Mouse (Mus musculus): ENCODE measurements around the gene Tcf7. TPM values are rescaled to one million over a fixed set of nuclear protein-coding genes. Genes with fewer than 3 reads are reported as not detected.
A peak's percentile ranks its signal among the peaks of the same experiment; 100 is the strongest.

The Tcf7 gene
- total RNA-seq, 2 experiments from 2014 or later: 3.3 to 6.2 TPM

DNA sequence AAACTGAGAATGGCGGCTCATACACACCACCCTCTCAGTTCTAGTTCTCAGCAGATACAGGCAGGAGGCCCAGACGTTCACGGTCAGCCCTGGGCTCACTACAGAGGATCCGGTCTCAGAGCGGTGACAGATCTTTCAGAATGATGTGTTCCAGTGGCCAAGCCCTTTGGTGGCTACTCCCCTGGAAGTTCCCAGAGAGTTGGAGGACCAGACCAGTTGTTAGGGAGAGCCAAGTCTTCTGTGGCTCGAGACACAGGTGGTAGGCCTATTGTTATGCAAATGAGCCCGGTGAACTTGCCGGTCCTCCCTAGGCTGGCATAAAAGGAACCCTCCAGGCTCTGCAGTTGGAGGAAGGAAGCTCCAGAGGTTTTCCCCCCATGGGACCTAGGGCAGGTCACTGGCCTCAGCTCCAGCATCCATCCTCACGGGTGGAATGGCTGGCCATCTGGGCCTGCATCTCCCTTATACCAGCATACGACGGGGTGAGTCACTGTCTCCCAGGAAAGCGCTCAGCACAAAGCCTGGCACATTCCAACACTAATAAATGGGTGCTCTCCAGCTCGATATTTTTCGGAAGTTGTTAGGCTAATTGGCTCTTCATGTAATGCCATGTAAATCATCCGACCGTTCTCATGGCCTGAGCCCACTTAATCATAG, 3.6 kb upstream of the Tcf7 start:
- DNase-seq: no peak
- intact Hi-C loops (cut with DNase I): no loop called here

DNA sequence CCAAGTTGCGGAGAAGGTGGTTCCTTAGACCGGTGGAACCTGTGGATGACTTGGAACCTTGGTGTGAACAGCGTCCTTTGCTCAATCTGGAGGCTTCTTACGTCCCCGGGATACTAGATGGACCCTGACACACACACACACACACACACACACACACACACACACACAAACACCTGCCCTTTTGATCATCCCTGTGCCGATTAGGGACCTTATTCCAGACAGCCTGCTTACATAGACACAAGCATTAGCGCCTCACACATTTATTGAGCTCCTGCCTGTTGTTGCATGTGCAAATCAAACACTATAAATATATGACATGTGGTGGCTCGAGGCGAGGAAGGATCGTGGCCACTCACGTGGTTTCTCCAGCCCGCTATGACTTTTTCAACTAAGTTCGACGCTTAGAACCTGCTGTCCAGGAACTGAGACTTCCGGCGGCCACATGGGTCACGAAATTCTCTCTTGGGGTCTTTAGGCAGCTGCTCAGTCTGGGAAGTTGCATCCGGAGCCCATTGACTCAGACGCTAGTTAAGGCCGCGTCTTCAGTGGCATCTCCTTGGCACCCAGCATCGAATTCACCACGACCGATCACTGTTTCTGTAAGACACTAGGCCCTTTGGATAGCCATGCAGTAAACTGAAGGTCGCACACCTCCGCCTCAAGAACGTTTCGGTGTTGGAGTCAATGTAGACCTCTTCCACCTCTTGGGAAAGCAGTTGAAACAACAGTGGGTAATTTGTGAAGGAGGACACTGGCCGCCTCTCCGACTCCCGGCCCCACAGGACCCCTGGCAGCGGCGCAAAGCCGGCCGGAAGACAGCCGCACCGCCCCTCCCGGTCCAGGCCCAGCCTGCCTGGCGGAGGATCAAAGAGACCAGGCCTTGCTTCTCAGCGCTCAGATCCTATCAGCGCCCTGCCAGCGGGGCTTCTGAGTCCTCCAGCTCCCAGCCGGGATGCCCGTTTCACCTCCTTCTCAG, 1.1 kb upstream of the Tcf7 start:
- intact Hi-C loops (cut with DNase I): loop anchor here (2.0 kb wide), 2 partner anchors 13 to 15 kb away; no protein-coding TSS in a partner anchor
- DNase-seq: peak; percentile 63 to 80

DNA sequence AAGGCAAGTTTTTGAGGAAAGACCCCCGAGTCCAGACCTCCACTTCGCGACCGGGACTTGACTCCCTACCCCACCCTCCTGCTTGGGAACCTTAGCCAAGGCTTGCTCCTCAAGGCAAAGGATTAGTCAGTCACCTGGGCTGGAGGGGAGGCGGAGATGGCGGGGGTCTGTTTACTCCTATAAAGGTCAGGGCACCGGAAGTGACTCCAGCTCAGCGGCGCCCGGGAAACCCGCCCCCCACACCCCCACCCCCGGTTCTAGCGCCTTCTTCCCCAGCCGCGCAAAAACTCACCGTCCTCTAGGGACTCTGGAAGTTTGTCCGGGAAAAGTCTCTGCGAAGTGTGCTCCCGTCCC, 417 bp downstream of the Tcf7 start:
- intact Hi-C loops (cut with DNase I): loop anchor here (2.0 kb wide), 2 partner anchors 14 kb away; no protein-coding TSS in a partner anchor
- no peak for DNase-seq

DNA sequence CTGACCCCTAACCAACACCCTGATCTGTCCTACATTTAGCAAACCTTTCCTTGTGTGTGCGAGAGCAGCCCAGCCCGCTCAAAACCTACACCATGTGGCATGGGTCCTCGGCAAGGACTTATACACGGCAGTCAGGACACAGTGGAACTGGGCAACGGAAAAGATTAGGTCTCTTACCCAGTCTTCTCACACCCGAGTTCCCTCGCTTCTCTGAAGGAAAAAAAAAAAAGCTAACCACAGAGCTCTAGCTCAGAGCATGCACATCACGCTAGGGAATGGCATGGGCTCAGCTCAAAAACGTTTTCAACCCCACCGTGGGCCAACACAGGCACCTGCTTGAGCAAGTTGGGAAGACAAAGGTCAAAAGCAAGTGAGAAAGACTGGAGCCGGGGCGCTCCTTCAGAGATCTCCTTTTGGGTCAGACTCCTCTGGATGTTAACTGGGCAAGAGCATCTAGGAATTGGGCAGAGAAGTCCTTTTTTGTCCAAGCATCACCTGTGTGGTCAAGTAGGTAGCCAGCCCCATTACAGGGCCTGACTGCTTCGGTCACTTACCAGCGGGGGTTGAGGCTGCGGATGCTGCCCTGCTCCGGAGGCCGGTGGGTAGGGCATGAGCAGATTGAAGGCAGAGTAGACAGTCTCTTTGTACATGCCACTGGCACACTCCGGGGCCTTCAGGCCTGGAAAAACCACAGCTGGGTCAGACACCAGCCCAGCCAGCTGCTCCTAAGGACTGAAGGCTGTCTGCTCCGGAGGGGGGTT, 1.1 kb downstream of the Tcf7 start:
- intact Hi-C loops (cut with DNase I): loop anchor here (2.0 kb wide), 2 partner anchors 13 to 15 kb away; no protein-coding TSS in a partner anchor
- DNase-seq: no peak

DNA sequence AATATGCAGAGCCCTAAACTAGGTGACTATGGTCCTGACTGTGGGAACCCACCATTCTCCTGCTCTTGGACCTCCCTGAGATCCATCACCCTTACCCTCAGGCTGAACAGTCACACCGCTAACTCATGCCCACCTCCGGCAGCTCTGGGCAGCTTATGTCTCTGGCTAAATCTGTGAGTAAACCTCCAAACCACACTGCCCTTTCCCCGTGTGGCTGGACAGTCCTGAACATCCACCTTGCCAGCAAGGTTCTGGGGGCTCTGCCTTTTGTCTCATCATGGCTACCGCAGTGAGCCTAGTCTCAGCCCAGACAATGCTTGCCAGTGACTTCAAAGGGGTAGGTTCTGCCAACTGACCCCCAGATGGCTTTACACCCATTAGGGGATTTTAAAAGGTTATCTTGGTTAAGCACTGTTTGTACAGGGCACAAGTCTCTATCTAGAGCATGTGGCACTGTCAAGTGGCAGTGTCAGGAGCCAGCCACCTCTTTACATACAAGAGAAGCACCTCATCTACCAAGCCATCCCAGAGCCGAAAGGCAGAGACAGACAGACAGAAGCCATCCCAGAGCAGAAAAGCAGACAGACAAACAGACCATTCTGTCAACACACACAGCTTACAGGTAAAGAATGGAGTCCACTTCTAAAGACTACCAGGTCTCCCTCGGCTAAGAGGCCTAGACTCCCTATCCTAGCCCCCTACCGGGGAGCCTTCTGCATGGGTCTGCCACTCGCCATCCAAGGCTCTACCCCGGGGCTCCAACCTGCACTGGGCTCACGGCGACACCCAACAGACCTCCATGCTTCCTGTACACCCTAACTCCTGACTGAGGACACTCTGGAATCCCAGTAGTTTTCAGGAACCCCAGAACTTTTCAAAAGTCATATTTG, 2.0 kb downstream of the Tcf7 start:
- no peak for DNase-seq
- intact Hi-C loops (cut with DNase I): no loop called here

DNA sequence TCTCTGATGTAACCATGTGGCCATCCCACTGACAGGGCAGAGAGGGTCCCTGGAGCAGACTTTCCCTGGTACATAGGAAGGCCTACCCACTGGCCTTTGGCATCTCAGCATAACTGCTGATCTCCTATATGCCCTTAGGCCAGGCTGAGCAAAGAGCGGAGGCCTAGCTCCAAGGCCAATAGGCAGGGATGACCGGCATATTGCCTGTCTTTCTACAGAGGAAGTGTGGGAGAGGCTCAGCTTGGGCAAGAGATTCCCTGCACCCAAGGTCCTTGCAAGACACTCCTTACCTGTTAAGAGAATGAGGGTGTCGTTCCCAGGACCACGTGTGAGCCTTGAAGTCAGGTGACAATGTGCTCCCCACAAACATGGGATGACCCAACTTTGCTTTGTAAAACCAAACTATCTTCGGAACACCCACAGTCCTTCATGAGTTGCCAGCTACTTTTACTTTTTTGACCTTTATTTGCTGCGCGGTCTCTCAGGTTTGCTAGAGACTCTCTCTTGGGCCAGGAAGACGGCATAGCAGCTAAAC, 3.1 kb downstream of the Tcf7 start:
- DNase-seq: no peak
- intact Hi-C loops (cut with DNase I): no loop called here

DNA sequence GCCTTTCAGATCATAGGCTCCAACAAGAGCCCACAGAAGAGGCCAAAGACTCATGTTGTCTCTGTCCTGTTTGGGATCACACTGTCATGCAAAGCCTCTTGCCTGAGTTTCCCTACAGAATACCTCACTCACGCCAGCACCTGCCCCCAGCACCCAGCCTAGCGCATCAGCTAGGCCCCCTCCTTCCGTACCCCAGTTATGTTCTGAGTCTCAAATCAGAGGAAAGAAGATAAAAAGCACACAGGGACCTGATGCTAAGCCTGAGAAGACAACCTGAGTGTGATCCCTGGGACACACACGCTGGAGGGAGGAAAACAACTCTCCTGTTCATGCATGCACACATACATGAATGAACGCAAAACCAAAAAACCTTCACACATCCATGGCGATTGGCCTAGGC, 3.8 kb downstream of the Tcf7 start:
- DNase-seq: no peak
- intact Hi-C loops (cut with DNase I): no loop called here

DNA sequence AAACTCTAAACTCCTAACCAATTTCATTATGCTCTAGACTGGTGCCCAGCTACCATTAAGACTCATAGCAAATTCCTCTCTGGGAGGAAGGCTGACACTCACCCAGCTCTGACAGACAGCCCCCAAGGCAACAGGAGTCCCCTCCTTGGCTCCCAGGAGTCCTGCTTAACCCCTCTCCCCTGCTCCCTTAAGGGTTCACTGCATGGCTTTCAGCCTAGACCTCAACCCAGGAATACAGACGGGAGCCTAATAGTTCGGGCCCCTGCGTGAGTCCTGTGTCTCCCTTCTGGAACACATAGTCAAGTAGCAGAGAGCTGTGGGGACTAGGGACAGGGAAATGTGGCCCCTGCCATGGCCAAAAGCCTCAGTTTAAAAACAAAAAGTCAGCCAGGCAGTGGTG, 4.7 kb downstream of the Tcf7 start:
- intact Hi-C loops (cut with DNase I): no loop called here
- DNase-seq: no peak

DNA sequence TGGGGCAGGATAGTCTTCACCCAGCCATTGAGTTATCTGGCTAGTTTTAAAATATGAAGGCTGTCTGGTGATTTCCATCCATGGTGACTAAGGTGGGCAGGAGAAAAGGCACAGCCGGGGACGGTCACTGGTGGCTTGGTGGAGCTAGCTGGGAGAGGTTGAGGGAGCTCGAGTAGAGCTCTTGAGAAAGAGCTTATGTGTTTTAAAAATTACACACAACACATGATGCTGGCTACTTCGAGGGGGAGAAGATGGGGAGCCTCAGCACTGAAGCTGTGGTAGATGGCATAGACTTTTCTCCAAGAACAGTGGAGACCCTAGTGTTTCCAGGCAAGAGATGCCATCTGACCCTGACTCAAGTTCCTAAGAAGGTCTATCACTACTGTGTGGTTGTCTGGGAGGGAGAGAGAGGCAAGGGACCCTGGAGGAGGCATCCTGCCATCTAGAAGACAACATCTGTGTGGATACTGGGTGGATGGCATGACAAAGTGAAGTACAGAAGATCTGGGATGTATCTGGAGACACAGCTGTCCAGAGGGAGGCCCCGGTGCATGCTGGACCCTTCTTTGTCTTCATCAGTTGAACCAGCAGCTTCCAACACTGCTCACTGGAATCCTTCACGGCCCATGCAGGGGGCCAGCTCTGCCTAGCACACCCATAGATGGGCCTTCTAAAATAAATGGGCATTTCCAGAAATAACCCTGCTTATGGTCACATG, 5.2 kb downstream of the Tcf7 start:
- intact Hi-C loops (cut with DNase I): no loop called here
- DNase-seq: no peak

DNA sequence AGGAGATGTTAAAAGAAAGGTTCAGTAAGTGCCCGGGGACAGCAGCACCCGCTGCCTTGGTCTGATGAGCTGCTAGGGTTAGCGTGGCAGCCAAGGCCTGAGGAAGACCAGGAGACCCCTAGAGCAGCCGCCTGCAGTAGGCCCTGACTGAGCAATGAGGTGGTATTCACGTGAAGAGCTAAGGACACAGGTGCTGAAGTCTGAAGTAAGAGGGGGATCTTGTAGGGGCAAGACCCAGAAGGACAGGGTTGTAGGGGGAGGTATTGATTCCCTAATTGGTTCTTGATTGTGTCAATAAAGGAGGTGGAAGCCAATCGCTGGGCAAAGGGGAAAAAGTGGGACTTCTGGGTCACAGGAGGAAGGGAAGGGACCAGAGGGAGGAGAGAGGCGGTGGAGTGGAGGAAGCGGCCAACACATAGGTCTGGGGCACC, 5.8 kb downstream of the Tcf7 start:
- intact Hi-C loops (cut with DNase I): no loop called here

DNA sequence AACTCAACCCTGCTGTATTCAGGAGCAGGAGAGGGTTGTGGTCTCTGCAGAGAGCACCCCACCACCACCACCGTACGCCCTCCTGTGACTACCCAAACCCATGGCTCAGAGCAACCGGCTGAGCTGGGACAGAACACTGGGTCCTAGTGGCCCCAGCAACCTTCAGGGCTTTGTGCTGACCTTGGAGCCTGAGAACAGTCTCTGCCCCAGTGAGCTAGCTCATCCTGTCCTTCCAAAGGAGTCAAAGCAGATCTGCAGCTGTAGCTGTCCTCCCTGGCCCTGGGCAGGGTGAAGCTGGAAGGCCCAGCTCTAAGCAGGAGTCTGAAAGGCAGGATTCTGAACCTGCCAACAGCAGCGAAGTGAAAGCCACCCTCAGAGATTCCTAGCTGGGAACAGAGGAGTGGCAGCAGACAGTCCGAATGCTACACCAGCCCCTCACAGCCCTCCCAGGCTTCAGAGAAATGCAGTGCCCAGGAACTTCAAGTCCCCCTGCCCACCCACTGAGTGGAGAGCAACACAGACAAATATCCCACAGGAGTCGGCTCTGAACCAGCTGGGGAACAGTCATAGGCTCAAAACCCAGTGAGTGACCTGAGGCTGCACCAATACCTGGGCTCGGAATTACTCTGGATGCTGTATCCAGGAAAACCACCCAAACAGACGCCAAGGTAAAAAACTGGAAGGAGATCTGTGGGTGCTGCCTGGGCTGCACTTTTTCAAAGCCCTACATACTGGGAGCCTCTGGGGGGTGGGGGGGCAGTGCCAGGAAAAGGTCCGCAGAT, 6.8 kb downstream of the Tcf7 start:
- DNase-seq: no peak
- intact Hi-C loops (cut with DNase I): no loop called here

More for the DNA sequence above, 5.8 kb downstream of the Tcf7 start:
- no peak for DNase-seq

DNA sequence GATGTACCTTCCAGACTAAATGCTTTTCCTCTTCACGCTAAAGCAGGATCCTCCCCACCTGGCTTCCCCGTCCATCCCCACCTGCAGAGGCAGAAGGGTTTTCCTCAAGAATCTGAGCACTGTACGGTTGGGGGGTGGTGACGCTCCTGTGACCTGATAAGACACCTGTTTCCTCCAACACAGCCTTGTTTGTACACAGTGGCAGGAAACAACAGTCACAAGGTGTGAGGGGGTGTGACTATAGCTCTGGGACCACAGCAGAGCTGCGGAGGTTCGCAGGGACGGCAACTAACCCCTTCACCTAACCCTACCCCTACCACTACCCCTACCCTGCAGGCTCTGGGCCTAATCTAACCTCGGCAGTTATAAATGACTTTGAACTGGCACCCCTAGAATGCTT, 7.4 kb downstream of the Tcf7 start:
- intact Hi-C loops (cut with DNase I): no loop called here

DNA sequence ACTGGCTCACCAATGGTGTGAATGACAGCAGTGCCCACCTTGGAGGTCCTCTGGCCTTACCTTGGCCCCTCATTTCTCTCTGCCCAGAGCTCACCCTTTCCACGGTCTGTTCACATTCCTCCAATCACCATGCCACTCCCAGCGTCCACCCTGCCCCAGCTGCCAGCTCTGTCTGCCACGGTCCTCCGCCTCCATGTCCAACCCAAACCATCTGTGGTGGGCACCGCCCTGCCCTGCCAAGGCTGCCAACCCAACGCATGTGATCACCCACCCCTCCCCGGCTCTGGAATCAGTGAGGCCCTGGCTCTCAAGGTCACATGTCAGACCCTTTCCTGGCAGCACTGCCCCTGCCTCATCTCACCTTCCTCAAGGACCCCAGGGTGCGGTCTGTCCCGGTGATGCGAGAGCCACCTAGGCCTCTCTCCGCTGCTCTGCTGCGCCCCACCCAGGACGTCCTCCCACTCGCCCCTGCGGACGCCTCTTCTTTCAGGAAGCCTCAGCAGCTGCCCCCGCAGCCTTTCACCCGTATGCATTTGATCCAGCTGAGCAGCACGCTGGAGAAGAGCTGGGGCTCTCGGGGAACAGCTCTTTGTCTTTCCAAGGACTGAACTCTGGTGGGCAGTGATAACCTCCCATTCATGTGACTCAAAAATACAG, 8.2 kb downstream of the Tcf7 start:
- intact Hi-C loops (cut with DNase I): no loop called here
- no peak for DNase-seq

More for the DNA sequence above, 7.4 kb downstream of the Tcf7 start:
- no peak for DNase-seq

DNA sequence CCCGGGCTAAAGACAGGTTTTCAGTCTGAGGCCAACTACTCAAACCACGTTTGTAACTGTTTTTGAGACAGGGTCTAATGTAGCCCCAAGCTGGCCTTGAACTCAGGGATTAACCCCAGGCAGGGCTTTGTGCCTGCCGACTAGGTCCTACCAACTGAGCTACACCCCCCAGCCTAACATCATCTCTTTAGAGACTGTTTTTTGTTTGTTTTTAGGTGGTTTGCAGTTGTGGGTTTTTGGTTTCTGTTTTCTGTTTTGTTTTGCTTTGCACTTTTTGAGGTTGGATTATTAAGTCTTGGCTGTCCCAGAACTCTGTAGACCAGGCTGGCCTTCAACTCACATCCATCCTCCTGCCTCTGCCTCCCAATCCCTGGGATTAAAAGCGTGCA, 8.9 kb downstream of the Tcf7 start:
- no peak for DNase-seq
- intact Hi-C loops (cut with DNase I): no loop called here

DNA sequence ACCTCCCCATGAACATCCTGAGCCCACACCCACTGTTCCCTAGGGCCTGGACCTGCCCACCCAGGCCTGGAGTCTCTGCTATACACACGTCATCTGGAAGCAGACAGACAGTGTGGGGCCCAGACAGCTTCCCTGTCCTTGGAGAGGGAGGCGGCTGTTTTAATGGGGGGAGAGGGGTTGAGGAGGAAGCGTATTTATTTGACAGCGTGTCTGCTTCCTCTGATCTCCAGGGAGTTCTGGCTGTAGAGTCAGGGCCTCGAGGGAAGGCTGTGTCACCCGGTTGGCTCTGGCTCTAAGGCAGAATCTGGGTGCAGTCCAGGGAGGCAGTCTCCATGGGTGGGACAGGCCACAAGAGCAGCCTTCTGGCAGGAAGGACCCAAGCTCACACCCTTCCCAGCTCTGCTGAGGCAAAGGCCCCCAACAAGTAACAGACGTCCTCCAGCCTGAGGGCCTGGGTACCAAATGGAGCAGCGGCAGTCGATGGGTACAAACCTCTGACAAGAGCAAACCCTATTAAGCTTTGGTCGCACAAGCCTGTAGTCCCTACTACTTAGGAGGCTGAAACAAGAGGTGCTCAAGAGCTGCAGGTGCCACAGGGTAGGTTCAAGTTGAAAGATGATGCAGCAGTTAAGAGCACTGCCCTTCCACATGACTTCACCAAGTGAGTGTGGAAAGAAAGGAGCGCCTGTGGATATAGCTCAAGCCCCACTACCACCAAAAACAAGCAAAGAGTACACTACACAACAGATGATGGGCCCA, 9.5 kb downstream of the Tcf7 start:
- intact Hi-C loops (cut with DNase I): no loop called here
- peak; percentile 41 for DNase-seq

DNA sequence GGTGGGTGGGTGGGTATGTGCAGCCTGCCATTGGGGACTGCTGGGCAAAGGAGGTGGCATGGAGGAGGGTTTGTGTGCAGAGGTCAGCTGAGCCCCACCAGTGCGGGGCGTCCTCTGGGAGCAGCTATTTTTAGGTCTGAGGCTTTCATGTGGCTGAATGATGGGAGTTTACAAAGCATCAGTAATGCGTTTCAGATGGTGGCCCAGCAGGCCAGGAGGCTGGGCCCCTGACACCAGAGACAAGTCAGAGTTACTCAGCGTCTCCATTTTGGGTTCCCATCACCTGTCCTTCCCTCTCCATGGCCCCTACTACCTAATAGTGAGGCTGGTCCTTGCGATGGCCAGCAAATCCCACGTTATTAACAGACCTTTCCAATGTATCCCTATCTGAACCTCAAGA, 10.2 kb downstream of the Tcf7 start:
- intact Hi-C loops (cut with DNase I): no loop called here
- no peak for DNase-seq
